Mouse (Mus musculus) layer of hippocampus, postnatal 10 days (tissue): ENCODE measurements around the gene Mettl24. TPM values are rescaled to one million over a fixed set of nuclear protein-coding genes. Genes with fewer than 3 reads are reported as not detected.
"Not testable (repeated sequence)": the region's sequence is repeated elsewhere in the genome, so short reads cannot be mapped to it uniquely, and the experiment has no call there.

Experiments
- DNase-seq, 2 experiments: peaks; one replicate each; pipeline ENCODE4 v3.0.0; 2021; ENCODE audit warnings: low spot score in 2 of 2
- total RNA-seq, 2 experiments: library from RNA; stranded (reverse); gene quantifications; 2 replicates each; pipeline ENCODE4 v1.2.3; 2021

The Mettl24 gene
- total RNA-seq, 2 experiments from 2014 or later: 1.5 to 2.4 TPM

GRCm38 (mm10) chr10:40736172-40736571 lies 53.1 kb downstream of the Mettl24 start:
- no peak for DNase-seq

DNA sequence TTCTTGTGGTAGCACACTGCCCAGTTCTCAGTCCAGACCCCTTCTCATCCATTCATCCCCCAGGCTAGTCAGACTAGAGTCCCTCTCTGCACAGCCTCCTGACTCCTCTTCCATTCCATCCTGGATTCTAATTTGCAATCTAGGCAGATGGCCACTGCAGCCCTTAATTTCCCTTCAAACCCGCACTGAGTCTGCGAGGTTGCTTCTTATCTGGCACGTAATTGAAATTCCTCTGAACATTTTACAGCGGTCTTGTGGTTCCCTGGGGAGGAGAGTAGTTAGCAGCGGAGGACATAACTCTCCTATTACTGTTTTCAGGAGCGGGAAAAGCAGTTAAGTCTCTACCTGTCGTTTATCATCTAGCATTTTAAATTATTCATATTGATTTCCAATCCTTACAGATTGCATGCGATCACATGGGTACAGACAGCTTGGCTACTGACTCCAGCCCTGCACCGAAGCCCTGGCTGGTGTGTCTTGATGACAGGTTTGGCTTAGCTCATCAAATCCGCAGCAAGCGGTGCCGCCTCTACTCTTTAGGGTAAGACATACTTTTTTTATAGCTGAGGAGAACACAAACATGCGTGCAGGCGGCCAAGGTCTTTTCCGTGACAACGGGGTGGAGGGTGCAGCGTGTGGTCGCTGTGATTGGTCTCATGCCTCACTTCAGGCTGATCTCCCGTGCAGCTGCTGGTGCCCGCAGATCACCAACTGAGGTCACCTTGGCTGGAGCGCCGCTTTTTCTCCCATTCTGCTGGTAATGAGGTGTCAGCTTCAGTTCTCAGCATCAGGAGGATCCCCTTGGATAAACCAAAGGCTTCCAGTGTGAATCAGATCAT lies 54.4 kb downstream of the Mettl24 start:
- DNase-seq: no peak

GRCm38 (mm10) chr10:40740696-40741095 lies 57.6 kb downstream of the Mettl24 start:
- DNase-seq: no peak

- peak in 1 of 2 experiments; percentile 12 for DNase-seq
Observed at GRCm38 (mm10) chr10:40750293-40751047, 67.4 kb downstream of the Mettl24 start.

GRCm38 (mm10) chr10:40751157-40751556 lies 68.1 kb downstream of the Mettl24 start:
- peak in 1 of 2 experiments; percentile 18 for DNase-seq

- DNase-seq: no peak
Observed at GRCm38 (mm10) chr10:40753036-40753435, 70.0 kb downstream of the Mettl24 start.

DNA sequence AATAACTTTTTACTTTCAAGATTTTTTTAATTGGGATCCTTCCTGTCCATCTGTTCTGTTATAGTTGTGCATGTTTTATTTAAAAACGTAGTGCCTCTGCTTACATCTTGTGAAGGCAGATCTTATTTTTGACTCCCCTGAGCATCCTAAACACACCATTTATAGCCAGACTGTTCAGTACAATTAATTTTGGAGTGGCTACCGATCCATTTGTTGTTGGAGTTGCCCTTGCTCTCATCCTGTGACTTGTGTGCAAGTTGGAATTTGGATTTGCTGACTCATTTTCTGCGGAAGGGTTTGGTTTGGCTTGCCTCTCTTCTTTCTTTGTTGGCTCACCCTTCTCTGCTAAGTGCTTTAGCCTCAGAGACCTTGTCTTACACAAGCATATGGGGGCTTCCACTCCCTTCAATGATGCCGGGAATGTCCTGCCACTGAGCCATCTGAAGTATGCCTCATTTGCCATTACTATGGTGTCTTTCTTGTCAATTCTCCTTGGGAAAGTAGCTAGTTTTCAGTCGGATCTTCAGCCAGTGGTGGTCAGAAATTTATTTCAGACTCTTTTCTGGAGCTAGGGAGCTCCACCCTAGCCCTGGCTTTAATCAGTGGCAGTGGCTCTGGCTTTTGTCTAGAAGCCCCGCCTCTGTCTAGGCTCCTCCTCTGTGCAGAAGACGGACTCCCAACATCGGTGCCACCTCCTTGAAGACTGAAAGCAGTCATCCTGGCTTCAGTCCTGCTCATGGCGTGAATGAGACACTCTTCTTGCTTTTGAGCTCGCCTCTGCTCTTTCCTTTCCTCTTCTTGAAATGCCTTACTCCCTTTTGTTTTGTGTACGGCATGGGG lies 75.3 kb downstream of the Mettl24 start:
- no peak for DNase-seq

GRCm38 (mm10) chr10:40759391-40760194 lies 76.5 kb downstream of the Mettl24 start:
- not testable (repeated sequence) for DNase-seq

DNA sequence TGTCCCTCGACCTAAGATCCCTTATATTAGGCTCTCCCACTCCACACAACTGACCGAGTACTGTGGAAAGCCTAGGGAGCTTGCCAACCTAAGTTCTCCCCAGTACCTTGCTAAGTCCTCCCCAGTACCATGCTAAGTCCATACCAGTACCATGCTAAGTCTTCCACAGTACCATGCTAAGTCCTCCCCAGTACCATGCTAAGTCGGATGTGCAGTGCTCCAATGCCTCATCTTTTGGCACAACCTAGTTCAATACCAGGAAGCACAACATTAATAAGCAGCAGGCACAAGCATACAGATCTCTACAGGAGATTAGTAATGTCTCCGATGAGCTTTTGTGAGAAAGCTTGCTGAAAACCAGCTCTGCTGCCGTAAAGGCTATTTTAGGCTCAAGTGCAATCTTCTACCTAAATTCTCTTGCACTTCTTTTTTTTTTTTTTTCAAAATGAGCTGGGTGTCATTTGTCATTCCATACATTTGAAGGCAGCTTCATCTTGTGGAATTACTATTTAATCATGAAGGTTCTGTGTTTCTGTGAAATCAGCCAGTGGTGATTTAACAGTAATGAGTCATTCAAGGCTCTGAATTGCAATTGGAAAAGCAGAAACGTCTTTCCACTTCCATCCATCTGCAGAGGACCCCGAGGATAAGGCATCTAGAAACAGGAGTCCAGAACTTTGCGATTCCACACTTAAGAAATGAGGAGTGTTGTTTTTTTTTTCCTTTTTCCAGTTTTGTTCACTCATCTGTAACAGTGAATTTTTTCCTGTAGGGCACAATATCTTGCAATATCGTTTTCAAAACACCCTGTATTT lies 77.3 kb downstream of the Mettl24 start:
- DNase-seq: no peak

DNA sequence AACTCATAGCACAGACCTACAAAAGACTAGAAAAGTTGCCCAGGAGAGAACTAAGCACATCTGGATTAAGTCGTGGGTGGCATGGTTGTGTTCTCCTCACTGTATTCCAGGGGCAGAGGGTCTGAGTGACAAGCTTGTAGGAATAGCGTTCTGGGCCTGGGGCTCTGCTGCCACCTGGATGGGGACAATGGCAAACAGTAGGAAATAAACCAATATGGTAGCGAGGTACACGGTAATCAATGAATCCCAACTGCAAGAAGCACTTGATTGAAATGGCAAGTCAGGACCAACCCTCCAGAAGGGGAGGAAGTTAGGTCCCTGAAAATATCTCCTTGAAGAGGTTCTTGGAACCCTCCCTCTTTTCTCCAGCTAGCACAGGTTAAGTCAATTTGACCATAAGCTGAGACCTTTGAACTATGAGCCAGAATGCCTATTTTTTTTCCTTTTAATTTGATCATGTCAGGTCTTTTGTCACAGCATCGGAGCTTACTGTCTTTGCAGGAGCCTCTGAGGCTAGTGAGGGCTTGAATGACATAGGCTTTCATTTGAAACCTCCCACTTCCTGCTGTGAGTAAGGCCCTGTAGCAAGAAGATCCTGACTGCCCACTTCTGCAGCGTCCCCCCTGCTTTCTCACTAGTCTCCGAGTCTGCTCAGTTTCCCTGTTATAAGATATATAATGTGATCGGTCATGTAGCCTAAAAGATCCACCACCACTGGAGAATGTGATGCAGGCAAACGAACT lies 78.1 kb downstream of the Mettl24 start:
- DNase-seq: peak in 1 of 2 experiments; percentile 11

- DNase-seq: peak in 1 of 2 experiments; percentile 55
Observed at GRCm38 (mm10) chr10:40762624-40763023, 79.5 kb downstream of the Mettl24 start.

- DNase-seq: peak in 1 of 2 experiments; percentile 10
Observed at GRCm38 (mm10) chr10:40763084-40763720, 80.1 kb downstream of the Mettl24 start.

GRCm38 (mm10) chr10:40772266-40772665 lies 89.2 kb downstream of the Mettl24 start:
- no peak for DNase-seq

- DNase-seq: no peak
Observed at GRCm38 (mm10) chr10:40775151-40775550, 92.1 kb downstream of the Mettl24 start.

- no peak for DNase-seq
Observed at GRCm38 (mm10) chr10:40775655-40776054, 92.6 kb downstream of the Mettl24 start.

DNA sequence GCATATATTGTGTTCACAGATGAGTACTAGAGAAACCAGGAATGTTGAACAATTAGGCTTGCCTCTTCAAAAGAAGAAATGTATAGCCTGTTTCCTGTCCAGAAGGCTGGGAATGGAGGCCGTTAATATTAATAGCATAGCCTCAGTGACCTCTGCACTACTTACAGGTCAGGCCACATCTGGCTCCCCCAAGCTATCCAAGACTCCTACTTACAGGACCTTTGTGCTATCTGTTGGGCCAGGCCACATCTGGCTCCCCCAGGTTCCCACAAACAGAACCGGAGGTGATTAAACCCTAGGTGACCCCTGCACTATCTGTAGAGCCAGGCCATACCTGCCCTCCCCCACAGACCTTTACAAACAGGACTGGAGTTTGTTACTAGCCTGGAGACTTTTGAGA lies 94.1 kb downstream of the Mettl24 start:
- DNase-seq: no peak

GRCm38 (mm10) chr10:40778472-40778871 lies 95.4 kb downstream of the Mettl24 start:
- DNase-seq: no peak

DNA sequence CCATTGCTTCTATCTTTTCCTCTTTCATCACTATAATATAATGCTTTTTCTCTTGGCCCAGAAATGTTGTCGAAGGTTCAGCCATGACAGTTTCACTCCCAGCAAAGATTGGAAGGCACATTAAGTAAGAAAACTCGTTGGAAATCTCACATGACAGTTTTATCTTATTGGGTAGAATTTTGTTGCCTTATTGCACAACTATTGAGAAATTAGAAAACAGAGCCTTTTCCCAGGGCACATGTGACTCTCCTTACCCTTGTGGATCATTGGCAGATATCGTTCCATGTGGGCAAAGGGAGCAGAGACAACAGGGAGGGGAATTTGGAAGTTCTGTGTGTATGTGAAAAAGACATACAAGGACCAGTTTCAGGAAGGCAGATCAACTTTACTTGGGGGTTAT lies 107.3 kb downstream of the Mettl24 start:
- DNase-seq: no peak
